Mouse (Mus musculus) kidney, adult 2 months (tissue): ENCODE measurements around the gene Huwe1.

Experiments
- CTCF ChIP-seq: fragments of 200-500 bp; conservative IDR thresholded peaks from 2 replicates; pipeline ENCODE4 v1.5.1; 2011; ENCODE audit warnings: low read depth, mild to moderate bottlenecking, control low read depth, low read length, moderate library complexity, mixed read lengths; ENCODE audit not compliant: insufficient read depth, insufficient read length
- POLR2A ChIP-seq: fragments of 200-500 bp; IDR thresholded peaks from one replicate; pipeline ENCODE4 v1.6.1; 2011; ENCODE audit warnings: low read depth, low read length, control low read depth

DNA sequence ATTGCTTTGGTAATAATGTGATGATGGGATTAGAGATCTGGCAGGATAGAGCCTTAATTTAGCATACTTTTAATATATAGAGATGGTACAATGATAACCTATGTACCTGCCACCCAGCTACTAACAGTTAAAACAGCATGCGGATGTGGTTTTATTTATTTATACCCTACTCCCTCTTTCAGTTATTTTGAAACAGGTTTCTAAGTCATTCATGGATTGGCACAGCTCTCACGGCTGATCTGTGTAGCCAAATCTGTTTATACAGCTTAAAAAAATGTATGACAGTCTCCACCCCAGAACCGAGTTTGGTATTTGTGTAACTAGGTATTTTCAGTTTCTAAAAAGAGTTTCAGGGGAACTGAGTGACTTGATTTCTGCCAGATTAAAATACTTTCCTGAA lies 17.1 kb downstream of the Huwe1 start:
- TF ChIP-seq CTCF (no peak), POLR2A (no peak)
